Mouse (Mus musculus) lung, postnatal 36 days (tissue): ENCODE measurements at regions not wholly inside any gene's neighbourhood (a gene's known extent, or its start where the extent isn't known, plus 50 kb on each side); places are given as distances from the start of the nearest gene placed in this dataset.

ENCODE experiments used
- DNase-seq: peaks from one replicate; pipeline ENCODE4 v3.0.0; 2022; ENCODE audit warnings: mixed read lengths

- DNase-seq = no peak
Observed at GRCm38 (mm10) chr4:34105251-34105650, 55.3 kb upstream of the Spaca1 start.

- DNase-seq = no peak
Observed at GRCm38 (mm10) chr4:34114323-34114722, 64.3 kb upstream of the Spaca1 start.

- DNase-seq = no peak
Observed at GRCm38 (mm10) chr4:34117086-34117485, 67.1 kb upstream of the Spaca1 start.

GRCm38 (mm10) chr4:34122959-34123520 lies 73.0 kb upstream of the Spaca1 start:
- DNase-seq = no peak

GRCm38 (mm10) chr4:34128224-34128623 lies 78.2 kb upstream of the Spaca1 start:
- no peak for DNase-seq

GRCm38 (mm10) chr4:34146133-34146867 lies 96.3 kb upstream of the Spaca1 start:
- no peak for DNase-seq

GRCm38 (mm10) chr4:34148956-34149739 lies 99.2 kb upstream of the Spaca1 start:
- no peak for DNase-seq

GRCm38 (mm10) chr4:34151605-34152347 lies 101.8 kb upstream of the Spaca1 start:
- no peak for DNase-seq

GRCm38 (mm10) chr4:34155501-34155900 lies 105.5 kb upstream of the Spaca1 start:
- no peak for DNase-seq

GRCm38 (mm10) chr4:34157818-34158511 lies 108.0 kb upstream of the Spaca1 start:
- DNase-seq = no peak

- DNase-seq = no peak
Observed at GRCm38 (mm10) chr4:34171265-34171862, 121.4 kb upstream of the Spaca1 start.

GRCm38 (mm10) chr4:34172000-34172399 lies 122.0 kb upstream of the Spaca1 start:
- DNase-seq = no peak

- peak; percentile 1 for DNase-seq
Observed at GRCm38 (mm10) chr4:34177421-34177820, 127.4 kb upstream of the Spaca1 start.

- no peak for DNase-seq
Observed at GRCm38 (mm10) chr4:34186522-34186921, 136.5 kb upstream of the Spaca1 start.

- DNase-seq = no peak
Observed at GRCm38 (mm10) chr4:34203193-34203848, 153.3 kb upstream of the Spaca1 start.

- no peak for DNase-seq
Observed at GRCm38 (mm10) chr4:34209179-34209896, 159.3 kb upstream of the Spaca1 start.

- no peak for DNase-seq
Observed at GRCm38 (mm10) chr4:34213731-34214130, 163.7 kb upstream of the Spaca1 start.

- no peak for DNase-seq
Observed at GRCm38 (mm10) chr4:34214346-34214745, 164.4 kb upstream of the Spaca1 start.

GRCm38 (mm10) chr4:34221915-34222314 lies 171.9 kb upstream of the Spaca1 start:
- no peak for DNase-seq

GRCm38 (mm10) chr4:34226089-34226840 lies 176.3 kb upstream of the Spaca1 start:
- no peak for DNase-seq
